In the genomic region with DNA sequence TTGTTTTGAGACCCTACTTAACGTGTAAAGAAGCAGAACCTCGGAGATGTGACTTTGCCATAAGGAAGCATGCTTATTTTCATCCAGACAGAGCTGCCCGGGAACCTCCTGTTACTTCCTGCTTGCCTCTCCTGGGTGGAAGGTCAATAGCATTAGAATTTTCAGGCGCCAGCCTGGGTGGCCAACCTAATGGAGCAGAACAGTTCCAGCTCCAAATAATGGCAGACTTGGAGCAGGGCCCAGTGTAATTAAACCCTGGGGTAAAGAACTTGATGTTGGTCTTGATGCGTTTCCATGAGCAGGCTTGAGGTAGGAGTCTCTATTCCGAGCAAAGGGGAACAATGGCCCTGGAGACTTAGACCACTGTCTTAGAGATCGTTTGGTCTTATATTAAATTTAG, we compare ENCODE assay signal across 8 mouse cellular contexts. TPM values are rescaled to one million over a fixed set of nuclear protein-coding genes. Genes with fewer than 3 reads are reported as not detected.
DNase-seq lines count a peak whose midpoint lies in the region; ATAC-seq and TF ChIP-seq lines count a peak whose summit lies in the region.
"Had no signal": no experiment of that assay in that cellular context is flagged by ENCODE, and none has a peak within 500 bp of the region (broad histone marks: within the 10 kb centered on the region; RNA-seq: fewer than 3 reads in every experiment).

No protein-coding gene starts in this region.

- H3K9ac ChIP-seq in hindbrain, embryonic 16.5 days (ENCODE audit: low read depth, low read length): no peak overlapping the region
- H3K9ac ChIP-seq in stomach, postnatal 0 days (ENCODE audit: low read length): no peak overlapping the region
- H3K9ac ChIP-seq in liver, embryonic 11.5 days (ENCODE audit: low read depth, low read length): no peak overlapping the region
- H3K9ac ChIP-seq: neural tube, embryonic 12.5 days had no signal

- peak overlapping the region; percentile 32; the same call in 1 of the 2 replicates for H3K27ac ChIP-seq in hindbrain, embryonic 16.5 days (ENCODE audit: low read depth, low read length)
- H3K27ac ChIP-seq in stomach, postnatal 0 days (replicated peaks): peak overlapping the region; percentile 81
- no peak overlapping the region for H3K27ac ChIP-seq in liver, embryonic 11.5 days (ENCODE audit: low read depth, low read length)

- no peak for TF ChIP-seq EP300 in stomach, postnatal 0 days (optimal IDR thresholded peaks at IDR 0.05)

- 38% methylated on average over 7 of the region's 7 CpGs for WGBS in hindbrain, embryonic 16.5 days
- 60% methylated on average over 7 of the region's 7 CpGs for WGBS in stomach, postnatal 0 days
- 77% methylated on average over 7 of the region's 7 CpGs for WGBS in liver, embryonic 11.5 days

- no peaks in the 10 kb centered on the region for H3K27me3 ChIP-seq in hindbrain, embryonic 16.5 days (replicated peaks; ENCODE audit: control insufficient read depth, insufficient read depth, low read length)
- H3K27me3 ChIP-seq in stomach, postnatal 0 days (ENCODE audit: control insufficient read depth, insufficient read depth, low read length): no peaks in the 10 kb centered on the region
- no peaks in the 10 kb centered on the region for H3K27me3 ChIP-seq in liver, embryonic 11.5 days (replicated peaks; ENCODE audit: control insufficient read depth, insufficient read depth, low read length)
- H3K27me3 ChIP-seq: neural tube, embryonic 12.5 days had no signal

- TF ChIP-seq CTCF in stomach, postnatal 0 days (IDR thresholded peaks at IDR 0.05; ENCODE audit: low read depth): no peak

- H3K4me3 ChIP-seq in hindbrain, embryonic 16.5 days (ENCODE audit: low read length): no peak overlapping the region
- no peak overlapping the region for H3K4me3 ChIP-seq in stomach, postnatal 0 days (ENCODE audit: low read depth, low read length)
- no peak overlapping the region for H3K4me3 ChIP-seq in liver, embryonic 11.5 days (ENCODE audit: low read depth, low read length)
- H3K4me3 ChIP-seq: neural tube, embryonic 12.5 days had no signal

- H3K9me3 ChIP-seq in hindbrain, embryonic 16.5 days (ENCODE audit: control insufficient read depth, low read length): no peaks in the 10 kb centered on the region
- H3K9me3 ChIP-seq in stomach, postnatal 0 days (ENCODE audit: control insufficient read depth, low read length): no peaks in the 10 kb centered on the region
- H3K9me3 ChIP-seq in liver, embryonic 11.5 days (ENCODE audit: control insufficient read depth, low read length): no peaks in the 10 kb centered on the region
- H3K9me3 ChIP-seq: neural tube, embryonic 12.5 days had no signal

- H3K4me1 ChIP-seq in hindbrain, embryonic 16.5 days (ENCODE audit: control insufficient read depth, insufficient read depth, low read depth, low read length): peaks cover 19% of the 10 kb centered on the region
- H3K4me1 ChIP-seq in stomach, postnatal 0 days (replicated peaks; ENCODE audit: control insufficient read depth, insufficient read depth): peaks cover 2% of the 10 kb centered on the region
- H3K4me1 ChIP-seq in liver, embryonic 11.5 days (replicated peaks; ENCODE audit: control insufficient read depth, insufficient read depth, low read length): no peaks in the 10 kb centered on the region; the same call in 1 of the 2 replicates

- no peak overlapping the region for H3K4me2 ChIP-seq in hindbrain, embryonic 16.5 days (ENCODE audit: low read length)
- H3K4me2 ChIP-seq in stomach, postnatal 0 days (replicated peaks; ENCODE audit: low read depth): no peak overlapping the region
- no peak overlapping the region for H3K4me2 ChIP-seq in liver, embryonic 11.5 days
- H3K4me2 ChIP-seq: neural tube, embryonic 12.5 days had no signal

- peak; percentile 32; the same call in 1 of the 2 replicates for ATAC-seq in hindbrain, embryonic 16.5 days
- ATAC-seq in stomach, postnatal 0 days (ENCODE audit: low FRiP score, low TSS enrichment): no peak
- ATAC-seq in liver, embryonic 11.5 days (replicated peaks; ENCODE audit: low FRiP score): no peak

- peak; percentile 41 for DNase-seq in right cerebral cortex, postnatal 4 days
- no peak for DNase-seq in right cerebral cortex, adult 18-20 months
- peak; percentile 91 to 94 for DNase-seq in kidney, postnatal 25 days
- DNase-seq in stomach, postnatal 0 days (ENCODE audit: low spot score): peak; percentile 29
- no peak for DNase-seq in layer of hippocampus, postnatal 36 days
- no peak for DNase-seq in liver, embryonic 11.5 days (ENCODE audit: low spot score)

- H3K36me3 ChIP-seq in hindbrain, embryonic 16.5 days (ENCODE audit: control insufficient read depth, insufficient read depth, low read length): no peaks in the 10 kb centered on the region
- H3K36me3 ChIP-seq in stomach, postnatal 0 days (ENCODE audit: control insufficient read depth, insufficient read depth, low read length): no peaks in the 10 kb centered on the region
- no peaks in the 10 kb centered on the region for H3K36me3 ChIP-seq in liver, embryonic 11.5 days (ENCODE audit: control insufficient read depth, insufficient read depth, low read length)
- H3K36me3 ChIP-seq: neural tube, embryonic 12.5 days had no signal

RNA-seq across cellular contexts. Expression of a gene that starts 26.0 kb away (rescaled TPM):
- 101 and 116 TPM in 2 replicates for polyA plus RNA-seq in hindbrain, embryonic 16.5 days (2015; fragmentation: Nextera tagmentation; extraction: Ambion mirVana)
- polyA plus RNA-seq in stomach, postnatal 0 days (2015; fragmentation: Nextera tagmentation; extraction: Ambion mirVana): 76.8 and 86.4 TPM in 2 replicates
- 10 to 100 TPM; 69.8 to 71.1 TPM for total RNA-seq in layer of hippocampus, postnatal 36 days (2021)
- polyA plus RNA-seq in liver, embryonic 11.5 days (2014; fragmentation: Nextera tagmentation; extraction: Ambion mirVana): 77.4 and 80.0 TPM in 2 replicates

RNA-seq across cellular contexts. Expression of a gene that starts 26.4 kb away (rescaled TPM):
- 47.7 and 48.3 TPM in 2 replicates for polyA plus RNA-seq in hindbrain, embryonic 16.5 days (2015; fragmentation: Nextera tagmentation; extraction: Ambion mirVana)
- polyA plus RNA-seq in stomach, postnatal 0 days (2015; fragmentation: Nextera tagmentation; extraction: Ambion mirVana): 29.0 and 31.6 TPM in 2 replicates
- 10 to 100 TPM; 14.3 to 18.1 TPM for total RNA-seq in layer of hippocampus, postnatal 36 days (2021)
- 37.2 and 37.4 TPM in 2 replicates for polyA plus RNA-seq in liver, embryonic 11.5 days (2014; fragmentation: Nextera tagmentation; extraction: Ambion mirVana)

Comparison
In these comparisons a context has a peak if more than half of its experiments do, and no peak if none do; other contexts are left out.
1. DNase-seq: peak in right cerebral cortex, postnatal 4 days (single experiment), kidney, postnatal 25 days (2 of 2) and stomach, postnatal 0 days (single experiment); none in right cerebral cortex, adult 18-20 months (single experiment), layer of hippocampus, postnatal 36 days (0 of 2) and liver, embryonic 11.5 days (single experiment).